Mouse (Mus musculus) cerebellum, adult 9-10 months (tissue): ENCODE data around the gene Rdh19.
A peak's percentile ranks its signal among the peaks of the same experiment; 100 is the strongest.
"Not testable (repeated sequence)": the region's sequence is repeated elsewhere in the genome, so short reads cannot be mapped to it uniquely, and the experiment has no call there.

Experiments used
- DNase-seq: peaks from one replicate; pipeline ENCODE4 v3.0.0; 2022

Rdh19 gene

DNA sequence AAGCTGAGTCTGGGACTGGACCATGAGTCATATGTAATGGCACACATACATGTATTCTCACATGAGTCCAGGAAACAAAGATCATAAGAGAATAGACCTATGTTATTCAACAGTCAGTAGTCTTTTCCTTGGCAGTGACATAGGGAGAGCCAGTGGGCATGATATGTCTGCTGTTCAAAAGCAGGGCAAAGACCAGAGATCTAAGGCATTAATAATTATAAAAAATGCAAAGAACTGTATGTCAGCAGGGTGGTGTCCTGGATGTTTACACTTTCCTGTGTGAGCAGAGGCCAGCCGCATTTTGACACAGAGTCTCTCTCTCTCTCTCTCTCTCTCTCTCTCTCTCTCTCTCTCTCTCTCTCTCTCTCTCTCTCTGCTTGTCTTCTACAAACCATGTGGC is at the start of gene Rdh19:
TSS of gene Rdh19 (plus strand) at position 301 of the 400 bp plus-strand sequence.
- no peak for DNase-seq

DNA sequence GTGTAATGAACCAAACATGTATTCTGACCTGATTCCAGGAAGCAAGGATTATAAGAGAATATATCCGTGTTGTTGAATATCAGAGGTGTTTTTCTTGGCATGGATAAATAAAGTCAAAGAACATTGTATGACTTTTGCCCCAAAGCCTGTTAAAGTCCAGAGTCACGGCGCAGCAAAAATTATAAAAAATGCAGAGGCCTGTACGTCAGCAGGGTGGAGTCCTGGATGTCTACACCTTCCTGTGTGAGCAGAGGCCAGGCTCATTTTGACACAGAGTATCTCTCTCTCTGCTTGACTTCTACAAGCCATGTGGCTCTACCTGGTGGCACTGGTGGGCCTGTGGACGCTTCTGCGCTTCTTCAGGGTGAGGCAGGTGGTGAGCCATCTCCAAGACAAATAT is 48.8 kb upstream of the Rdh19 start, which contains the start of gene Rdh16:
TSS of gene Rdh16 (plus strand) at position 262 of the 400 bp plus-strand sequence.
- no peak for DNase-seq

DNA sequence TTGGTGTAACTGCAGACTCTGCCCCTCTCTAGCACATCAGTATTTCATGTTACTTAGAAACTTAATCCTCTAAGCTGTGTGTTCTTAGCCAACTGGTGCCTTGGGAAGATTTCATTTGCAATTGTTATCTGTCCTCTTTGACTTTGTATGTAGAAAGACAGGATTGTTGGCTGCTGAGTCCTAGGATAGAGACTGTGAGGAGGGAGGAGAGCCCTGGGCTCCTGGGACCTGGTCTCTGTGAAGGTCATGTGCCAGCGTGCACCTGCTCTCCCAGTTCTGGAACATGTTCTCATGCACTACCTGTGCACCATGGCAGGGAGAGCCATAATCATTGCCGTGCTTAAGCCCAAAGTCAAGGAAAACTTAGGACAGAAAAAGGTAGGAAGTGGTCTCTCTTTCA is 48.1 kb upstream of the Rdh19 start:
- DNase-seq = no peak

DNA sequence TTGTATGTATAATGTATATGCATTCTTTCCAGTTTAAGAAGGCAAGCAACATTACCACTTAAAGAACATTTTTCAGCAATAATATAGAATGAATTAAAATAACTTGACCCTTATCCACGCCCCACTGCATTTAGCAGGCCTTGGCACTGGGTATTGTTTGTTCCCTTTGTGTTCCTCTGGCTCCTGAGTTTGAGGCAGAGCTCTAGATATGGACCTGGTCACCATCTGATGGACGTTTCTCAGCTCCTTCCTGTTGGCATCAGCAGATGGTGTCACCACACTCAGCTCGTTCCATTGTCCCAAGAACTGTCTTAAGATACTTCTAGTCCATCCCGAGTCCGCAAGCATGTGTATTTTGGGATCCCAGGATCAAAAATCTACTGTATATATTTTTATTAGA is 47.5 kb upstream of the Rdh19 start:
- no peak for DNase-seq

DNA sequence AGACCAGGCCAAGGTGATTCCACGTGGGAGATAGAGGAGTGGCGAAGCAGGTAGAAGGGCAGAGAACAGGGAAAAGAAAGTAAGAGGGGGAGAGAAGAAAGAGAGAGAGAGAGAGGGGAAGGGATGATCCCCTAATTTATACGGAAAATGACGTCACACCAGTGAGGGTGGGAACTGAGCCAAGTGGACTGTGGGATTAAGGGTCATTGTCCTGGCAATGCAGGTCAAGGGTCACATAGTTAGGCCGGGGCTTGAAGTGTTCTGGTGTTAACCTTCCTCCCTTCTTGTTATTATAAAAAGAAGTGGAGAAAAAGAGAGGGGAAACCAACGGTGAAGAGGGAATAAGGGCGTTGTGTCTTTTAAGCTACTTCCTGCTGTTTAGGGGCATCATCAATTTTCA is 45.3 kb upstream of the Rdh19 start:
- DNase-seq = no peak

DNA sequence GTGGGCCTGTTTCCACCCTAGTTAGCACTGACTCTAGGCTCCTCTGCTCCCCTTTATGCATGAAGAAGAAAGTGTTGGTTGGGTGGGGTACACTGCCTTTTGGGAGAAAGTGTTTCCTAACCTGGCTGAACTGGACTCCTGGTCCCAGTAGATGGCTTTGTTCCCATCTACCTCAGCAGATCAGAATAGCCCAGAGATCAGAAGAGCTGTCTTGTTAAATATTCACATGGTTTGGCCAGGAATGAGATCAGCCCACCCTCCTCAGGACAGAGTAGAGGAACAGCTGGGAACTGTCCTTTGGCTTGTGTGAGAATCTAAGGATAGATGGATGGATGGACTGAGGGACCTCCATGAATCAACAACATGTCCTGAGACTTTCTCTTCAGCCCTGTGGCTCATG is 33.8 kb upstream of the Rdh19 start:
- DNase-seq = no peak

DNA sequence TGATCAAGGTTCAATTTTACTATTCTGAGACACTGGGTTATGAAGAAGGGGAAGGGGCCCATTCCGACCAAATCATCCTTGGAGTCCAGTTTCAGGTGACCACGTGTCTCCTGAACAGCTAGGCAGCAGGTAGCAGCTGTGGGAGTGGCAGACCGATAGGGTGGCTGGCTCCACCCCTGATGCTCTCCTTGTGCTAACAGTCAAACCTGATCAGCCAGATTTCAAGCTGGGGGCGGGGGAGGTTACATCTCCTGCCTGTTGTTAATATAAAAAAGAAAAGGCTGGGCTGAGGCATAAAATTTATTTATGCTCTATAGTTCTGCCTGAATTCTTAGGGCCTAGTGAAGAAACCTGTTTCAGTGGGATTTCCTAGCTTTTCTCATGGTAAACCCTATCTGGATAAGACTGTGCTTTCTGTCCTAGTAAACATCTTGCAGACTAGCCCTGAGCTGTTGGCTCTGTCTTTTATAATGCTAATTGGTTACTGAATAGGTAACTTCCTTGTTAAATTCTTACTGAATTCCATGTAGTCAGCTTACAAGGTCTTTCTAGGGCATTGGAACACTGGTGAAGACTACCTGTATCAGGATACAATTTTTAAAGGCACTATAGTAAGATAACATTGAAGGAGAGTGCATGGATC is 32.3 kb upstream of the Rdh19 start:
- not testable (repeated sequence) for DNase-seq

DNA sequence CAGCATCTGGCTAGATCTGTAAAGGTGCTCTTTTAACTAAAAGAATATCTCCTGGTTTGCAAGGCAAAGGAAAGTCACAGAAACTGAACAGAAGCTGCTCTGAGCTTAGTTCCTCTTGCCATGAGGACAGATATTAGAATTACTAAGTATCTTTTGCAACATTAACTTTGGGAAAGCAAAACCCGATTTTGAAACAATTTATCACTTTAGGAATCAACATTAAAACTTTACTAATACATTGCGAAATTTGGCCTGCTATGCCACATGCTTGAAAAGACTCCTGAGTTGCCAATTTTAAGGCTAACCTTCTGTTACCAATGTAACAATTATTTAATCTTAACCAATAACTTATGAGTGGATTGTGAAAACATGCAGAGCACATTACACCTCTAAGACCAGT is 27.9 kb upstream of the Rdh19 start:
- not testable (repeated sequence) for DNase-seq

DNA sequence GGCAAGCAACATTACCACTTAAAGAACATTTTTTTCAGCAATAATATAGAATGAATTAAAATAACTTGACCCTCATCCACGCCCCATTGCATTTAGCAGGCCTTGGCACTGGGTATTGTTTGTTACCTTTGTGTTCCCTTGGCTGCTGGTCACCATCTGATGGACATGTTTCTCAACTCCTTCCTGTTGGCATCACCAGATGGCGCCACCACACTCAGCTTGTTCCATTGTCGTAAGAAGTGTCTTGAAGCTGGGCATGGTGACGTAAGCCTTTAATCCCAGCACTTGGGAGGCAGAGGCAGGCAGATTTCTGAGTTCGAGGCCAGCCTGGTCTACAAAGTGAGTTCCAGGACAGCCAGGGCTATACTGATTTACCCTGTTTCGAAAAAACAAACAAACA is 24.3 kb upstream of the Rdh19 start:
- no peak for DNase-seq

DNA sequence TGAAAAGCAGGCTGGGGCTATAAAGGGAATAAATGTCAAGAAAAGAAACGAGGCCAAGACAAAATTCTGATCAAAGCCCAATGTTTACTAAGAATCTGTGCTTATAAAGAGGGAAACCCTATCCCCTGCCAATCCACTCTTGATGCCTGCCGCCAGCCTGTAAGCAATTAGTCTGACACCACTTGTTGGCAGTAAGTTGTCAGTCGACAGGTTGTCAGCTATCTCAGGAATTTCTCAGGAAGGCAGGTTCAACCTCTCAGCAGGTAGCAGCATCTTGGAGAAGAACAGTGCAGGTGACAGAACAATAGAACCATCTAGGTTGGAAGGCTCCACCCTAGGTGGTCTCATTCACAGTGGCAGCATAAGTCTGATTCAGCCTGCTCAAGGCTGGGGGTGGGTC is 20.6 kb upstream of the Rdh19 start:
- peak; percentile 14 for DNase-seq

DNA sequence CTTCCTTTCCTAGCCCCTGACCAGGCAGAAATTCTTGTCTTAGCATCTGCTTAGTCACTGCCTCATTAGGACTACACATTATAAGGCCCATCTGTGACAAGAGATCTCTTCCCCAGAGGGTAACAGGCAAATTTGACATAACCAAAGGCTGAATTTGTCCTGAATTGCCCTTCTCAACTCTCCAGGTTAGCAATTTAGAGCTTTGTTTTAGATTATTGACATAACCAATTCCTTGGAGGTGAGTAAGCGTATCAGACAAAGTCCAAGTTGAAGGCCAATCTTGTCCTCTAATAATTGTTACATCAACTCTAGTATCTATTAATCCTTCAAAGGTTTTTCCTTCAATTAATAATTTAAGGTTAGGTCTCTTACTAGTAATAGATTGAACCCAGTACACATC is 15.5 kb upstream of the Rdh19 start:
- not testable (repeated sequence) for DNase-seq

DNA sequence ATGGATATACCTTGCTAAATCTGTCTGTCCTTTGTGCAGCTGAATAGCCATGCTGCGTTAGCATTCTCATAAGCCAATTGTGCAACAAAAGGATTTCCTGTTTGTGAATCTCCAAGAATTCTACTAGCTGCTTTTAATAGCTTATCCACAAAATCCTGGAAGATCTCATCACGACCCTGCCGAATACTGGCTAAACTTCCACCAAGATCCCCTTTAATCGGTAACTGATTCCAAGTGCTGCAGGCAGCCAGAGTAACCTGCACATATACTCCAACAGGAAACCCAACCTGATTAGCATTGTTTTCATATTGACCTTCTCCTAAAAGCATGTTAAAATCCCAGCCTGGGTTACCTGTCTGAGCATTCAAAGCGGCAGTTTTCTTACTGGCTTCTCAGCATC is 14.4 kb upstream of the Rdh19 start:
- DNase-seq = no peak

DNA sequence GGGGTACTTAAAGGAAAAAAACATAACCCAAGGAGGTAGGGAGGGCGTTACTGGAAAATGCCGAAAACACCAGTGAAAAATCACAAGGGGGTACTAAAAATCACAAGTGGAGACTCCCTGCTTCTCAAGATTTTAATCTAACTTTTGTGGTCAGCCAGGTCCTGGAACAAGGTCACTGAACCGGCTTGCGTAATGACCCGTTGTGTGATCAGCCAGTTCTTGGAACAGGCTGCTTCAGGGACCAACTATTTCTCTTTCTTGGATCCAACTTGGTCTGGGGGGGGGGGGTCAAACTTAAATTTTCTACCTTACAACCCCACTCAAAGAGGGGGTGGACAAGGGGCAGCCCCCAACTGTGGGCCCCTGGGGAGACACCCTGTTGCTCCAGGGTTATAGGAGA is 11.9 kb upstream of the Rdh19 start:
- DNase-seq = not testable (repeated sequence)

DNA sequence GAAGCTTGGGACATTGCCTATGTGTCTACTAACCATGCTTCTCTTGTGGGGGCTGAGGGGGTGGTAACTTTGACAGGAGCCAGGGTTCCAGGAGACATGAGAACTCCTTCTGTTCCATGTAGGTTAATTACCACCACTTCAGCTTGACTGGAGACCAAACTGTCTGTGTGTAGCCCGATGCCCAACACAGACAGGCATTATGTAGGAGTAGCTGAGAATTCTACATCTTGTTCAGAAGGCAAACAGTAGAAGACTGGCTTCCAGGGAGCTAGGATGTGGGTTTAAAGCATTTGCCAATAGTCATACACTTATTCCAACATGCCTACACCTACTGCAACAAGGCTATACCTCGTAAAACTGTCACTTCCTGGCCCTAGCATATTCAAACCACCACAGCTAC is 11.2 kb upstream of the Rdh19 start:
- DNase-seq = no peak

DNA sequence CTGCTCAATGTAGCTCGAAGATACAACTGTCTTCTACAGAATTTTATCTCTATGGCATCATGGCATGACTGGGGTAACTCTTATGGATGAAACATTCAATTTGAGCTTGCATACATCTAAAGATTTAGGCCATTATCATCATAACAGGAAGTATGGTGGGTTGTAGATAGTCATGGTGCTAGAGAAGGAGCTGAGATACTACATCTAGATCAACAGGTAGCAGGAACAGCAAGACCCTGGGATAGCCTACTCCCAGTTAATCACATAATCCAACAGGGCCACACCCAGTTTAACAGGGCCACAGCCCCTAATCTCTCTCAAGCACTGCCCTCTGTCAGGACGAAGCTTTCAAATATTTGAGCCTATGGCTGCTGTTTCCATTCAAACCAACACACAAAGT is 9.0 kb upstream of the Rdh19 start:
- no peak for DNase-seq

DNA sequence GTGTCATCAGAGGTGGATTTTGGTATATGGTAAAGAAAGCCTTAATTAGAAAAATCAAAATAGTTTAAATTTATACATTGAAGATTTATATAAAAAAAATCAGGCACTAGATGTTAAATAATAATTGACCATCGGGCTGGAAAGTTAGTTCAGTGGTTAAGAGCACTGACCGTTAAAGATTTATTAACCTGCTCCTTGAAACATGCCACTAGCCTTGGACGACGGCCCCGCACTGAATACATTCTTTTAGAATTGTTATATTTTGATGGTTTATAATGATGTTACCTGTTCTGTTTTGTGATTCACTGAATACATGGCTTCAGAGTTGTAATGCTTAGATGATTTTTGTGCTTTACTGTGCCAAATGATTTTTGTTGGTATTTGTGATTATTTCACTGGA is 3.8 kb upstream of the Rdh19 start:
- not testable (repeated sequence) for DNase-seq

DNA sequence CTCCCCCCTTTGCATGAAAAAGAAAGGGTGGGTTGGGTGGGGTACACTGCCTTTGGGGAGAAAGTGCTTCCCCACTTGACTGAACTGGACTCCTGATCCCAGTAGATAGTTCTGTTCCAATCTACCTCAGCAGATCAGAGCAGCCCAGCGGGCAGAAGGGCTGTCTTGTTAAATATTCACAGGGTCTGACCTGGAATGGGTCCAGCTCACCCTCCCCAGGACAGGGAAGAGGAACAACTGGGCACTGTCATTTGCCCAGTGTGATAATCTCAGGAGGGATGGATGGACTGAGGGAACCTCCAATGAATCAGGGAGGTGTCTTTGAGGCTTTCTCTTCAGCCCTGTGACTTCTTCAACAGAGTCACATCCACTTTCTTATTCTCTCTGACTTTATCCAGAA is 1.6 kb upstream of the Rdh19 start:
- no peak for DNase-seq

DNA sequence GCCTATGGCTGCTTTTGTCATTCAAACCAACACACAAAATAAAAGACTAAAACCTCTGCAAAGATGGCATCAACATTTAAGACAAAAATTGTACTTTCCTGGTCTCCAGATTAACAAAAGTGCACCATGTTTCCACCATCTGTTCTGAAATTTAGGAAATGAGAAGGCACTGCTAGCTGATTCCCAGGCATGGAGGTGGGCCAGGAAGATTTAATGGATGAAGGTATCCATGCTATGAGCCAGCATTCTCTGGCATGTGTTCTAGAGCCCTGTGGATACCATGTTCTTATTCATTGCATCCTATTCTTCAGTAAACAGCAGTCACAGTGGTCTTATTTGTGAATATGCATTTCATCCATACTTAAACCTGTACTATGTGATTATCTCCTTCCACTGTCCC is 6.6 kb downstream of the Rdh19 start:
- DNase-seq = peak; percentile 65

DNA sequence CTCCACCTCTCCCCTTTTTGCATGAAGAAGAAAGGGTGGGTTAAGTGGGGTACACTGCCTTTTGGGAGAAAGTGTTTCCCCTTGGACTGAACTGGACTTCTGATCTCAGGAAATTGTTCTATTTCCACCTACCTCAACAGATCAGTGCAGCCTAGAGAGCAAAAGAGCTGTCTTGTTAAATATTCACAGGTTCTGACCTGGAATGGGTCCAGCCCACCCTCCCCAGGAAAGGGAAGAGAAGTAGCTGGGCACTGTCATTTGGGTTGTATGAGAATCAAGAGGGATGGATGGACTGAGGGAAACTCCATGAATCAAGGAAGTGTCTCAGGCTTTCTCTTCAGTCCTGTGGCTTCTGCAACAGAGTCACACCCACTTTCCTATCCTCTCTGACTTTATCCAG is 15.2 kb downstream of the Rdh19 start:
- no peak for DNase-seq

DNA sequence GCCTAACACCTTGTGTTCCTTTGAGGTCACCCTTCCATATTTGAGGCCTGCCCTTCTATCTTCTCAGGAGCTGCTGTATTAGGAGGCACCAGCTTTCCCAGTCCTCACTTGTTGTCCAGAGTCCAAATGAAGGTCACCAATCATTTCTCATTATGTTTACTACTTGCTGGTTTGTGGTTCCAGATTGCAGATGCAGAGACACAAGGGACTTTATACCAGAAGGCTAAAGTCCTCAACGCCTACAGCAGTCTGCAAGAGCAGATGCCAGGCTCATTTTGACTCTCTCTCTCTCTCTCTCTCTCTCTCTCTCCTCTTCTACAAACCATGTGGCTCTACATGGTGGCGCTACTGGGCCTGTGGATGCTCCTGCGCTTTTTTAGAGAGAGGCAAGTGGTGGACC is 16.5 kb downstream of the Rdh19 start, which contains the start of gene Rdh16f2:
TSS of gene Rdh16f2 (plus strand) at position 243 of the 400 bp plus-strand sequence.
- DNase-seq = no peak

DNA sequence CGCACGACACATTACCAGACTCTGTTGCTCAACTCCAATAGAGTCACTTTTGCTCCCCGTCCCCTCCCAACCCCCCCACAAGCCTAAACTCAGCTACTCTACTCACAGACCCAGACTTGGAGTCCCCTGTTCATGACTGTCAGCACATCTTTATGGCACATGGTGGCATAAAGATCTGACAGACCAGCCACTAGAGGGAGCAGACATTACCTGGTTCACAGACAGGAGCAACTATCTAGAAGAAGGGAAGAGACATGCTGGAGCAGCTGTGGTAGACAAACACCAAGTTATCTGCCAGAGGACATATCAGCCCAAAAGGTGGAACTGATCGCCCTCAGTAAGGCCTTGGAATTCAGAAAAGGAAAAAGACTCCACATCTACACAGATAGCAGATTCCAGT is 22.8 kb downstream of the Rdh19 start:
- no peak for DNase-seq

DNA sequence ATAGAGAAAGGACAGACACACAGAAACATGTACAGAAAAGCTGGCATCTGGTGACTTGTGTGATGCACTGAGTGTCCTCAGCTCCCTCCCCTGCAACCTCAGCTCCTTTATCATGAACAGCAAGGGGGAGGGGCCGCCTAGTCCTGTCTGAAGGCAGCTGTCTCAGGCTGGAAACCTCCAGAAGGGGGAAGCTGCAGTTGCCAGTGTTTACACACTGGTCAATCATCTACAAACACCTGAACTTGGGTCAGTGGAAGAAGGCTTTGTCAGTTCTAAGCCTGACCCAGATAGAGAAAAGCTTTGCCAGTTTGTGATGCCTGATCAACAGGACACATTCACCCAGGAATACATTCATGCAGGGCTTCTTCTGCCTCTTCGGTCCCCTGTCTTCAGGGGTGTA is 28.0 kb downstream of the Rdh19 start:
- no peak for DNase-seq

DNA sequence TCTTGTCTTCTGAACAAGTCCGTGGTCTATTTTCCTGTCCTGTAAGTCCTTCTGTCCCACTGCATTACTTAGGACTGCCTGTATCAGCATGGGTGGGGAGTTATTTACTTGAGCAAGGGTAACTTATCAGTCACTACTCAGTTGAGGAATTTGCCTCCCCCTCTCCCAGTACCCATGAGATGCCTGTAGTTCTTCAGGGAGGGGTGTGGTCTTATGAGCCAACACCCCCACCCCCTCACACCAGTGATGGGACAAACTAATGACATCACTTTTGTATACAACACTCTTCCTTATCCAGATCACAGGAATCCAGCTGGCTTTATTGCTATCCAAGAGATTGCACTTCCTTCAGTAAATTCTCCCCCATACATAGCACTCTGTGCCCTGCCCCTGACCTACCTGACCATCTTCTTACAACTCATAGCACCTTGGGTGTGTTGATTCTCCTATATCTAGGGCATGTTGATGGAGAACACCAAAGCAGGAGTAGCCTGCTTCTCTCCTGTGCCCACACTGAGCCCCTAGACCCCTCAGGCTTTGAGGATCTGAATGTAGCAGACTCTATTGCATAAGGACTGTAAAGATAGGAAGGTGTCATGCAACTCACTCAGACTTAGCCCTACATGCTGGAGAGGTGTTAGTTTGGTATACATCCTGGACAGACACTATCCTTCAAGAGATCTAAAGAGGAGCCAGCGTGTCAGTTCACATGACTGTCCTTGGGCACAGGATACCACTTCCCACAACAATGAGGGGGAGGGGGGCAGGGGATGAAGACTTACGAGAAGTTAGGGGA is 28.7 kb downstream of the Rdh19 start:
- DNase-seq = no peak

DNA sequence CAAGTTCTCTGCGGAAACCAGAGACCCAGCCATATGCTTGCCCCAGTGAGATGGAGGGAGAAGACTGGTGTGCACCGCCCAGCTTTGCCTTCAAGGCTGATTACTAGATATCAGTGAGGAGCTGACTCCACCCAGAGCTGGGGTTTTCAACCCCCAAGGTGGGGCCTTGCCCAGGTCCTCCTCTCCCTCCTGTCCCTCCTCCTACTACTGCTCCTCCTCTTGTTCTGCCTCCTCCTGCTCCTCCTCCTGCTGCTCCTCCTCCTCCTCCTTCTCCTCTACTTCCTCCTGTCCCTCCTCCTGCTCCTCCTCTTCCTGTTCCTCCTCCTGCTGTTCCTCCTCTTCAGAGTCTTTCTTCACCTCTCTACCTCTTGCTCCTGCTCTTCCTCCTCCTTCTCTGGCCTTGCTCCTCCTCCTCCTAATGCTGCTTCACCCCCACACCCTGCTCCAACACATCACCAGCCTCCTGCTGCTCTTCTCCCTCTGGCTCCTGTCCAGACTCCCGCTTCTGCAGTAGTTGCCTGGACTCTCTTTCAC is 29.5 kb downstream of the Rdh19 start:
- DNase-seq = no peak
